ENCODE assay signal across 15 mouse cellular contexts in genomic region chr10:40964546-40964945, GRCm38 (mm10).
DNase-seq lines count a peak whose midpoint lies in the region; ATAC-seq and TF ChIP-seq lines count a peak whose summit lies in the region.
"Had no signal": no experiment of that assay in that cellular context is flagged by ENCODE, and none has a peak within 500 bp of the region (broad histone marks: within the 10 kb centered on the region; RNA-seq: fewer than 3 reads in every experiment).

No protein-coding gene starts in this region.

- ATAC-seq in forebrain, postnatal 0 days = no peak
- ATAC-seq in forebrain, embryonic 12.5 days (ENCODE audit: low FRiP score) = no peak

- H3K9me3 ChIP-seq in forebrain, postnatal 0 days (ENCODE audit: low read length) = no peaks in the 10 kb centered on the region
- no peaks in the 10 kb centered on the region for H3K9me3 ChIP-seq in forebrain, embryonic 12.5 days
- H3K9me3 ChIP-seq: heart, embryonic 12.5 days; neural tube, embryonic 15.5 days had no signal

- 0 out of 2 replicates have a peak, but pooled peaks cover 5% of the 10 kb centered on the region for H3K4me1 ChIP-seq in forebrain, postnatal 0 days (ENCODE audit: insufficient read depth)
- peaks cover 16% of the 10 kb centered on the region for H3K4me1 ChIP-seq in forebrain, embryonic 12.5 days

- no peak for TF ChIP-seq CTCF in forebrain, postnatal 0 days (IDR thresholded peaks at IDR 0.05; ENCODE audit: low read depth)

- H3K9ac ChIP-seq in forebrain, postnatal 0 days = no peak overlapping the region
- no peak overlapping the region for H3K9ac ChIP-seq in forebrain, embryonic 12.5 days
- H3K9ac ChIP-seq: heart, embryonic 12.5 days; neural tube, embryonic 15.5 days had no signal

- H3K4me3 ChIP-seq in forebrain, postnatal 0 days (ENCODE audit: low read depth, low read length) = no peak overlapping the region
- no peak overlapping the region for H3K4me3 ChIP-seq in forebrain, embryonic 12.5 days (replicated peaks)
- H3K4me3 ChIP-seq: heart, embryonic 12.5 days; myocyte; neural tube, embryonic 15.5 days had no signal

- H3K4me2 ChIP-seq in forebrain, postnatal 0 days (ENCODE audit: low read depth) = no peak overlapping the region
- H3K4me2 ChIP-seq in forebrain, embryonic 12.5 days = no peak overlapping the region
- H3K4me2 ChIP-seq: heart, embryonic 12.5 days; neural tube, embryonic 15.5 days had no signal

- H3K27me3 ChIP-seq in forebrain, postnatal 0 days (ENCODE audit: insufficient read depth, low read length) = no peaks in the 10 kb centered on the region; the same call in 1 of the 2 replicates
- H3K27me3 ChIP-seq in forebrain, embryonic 12.5 days = no peaks in the 10 kb centered on the region
- H3K27me3 ChIP-seq: heart, embryonic 12.5 days; neural tube, embryonic 15.5 days had no signal

- H3K36me3 ChIP-seq in forebrain, postnatal 0 days (ENCODE audit: insufficient read depth) = no peaks in the 10 kb centered on the region
- no peaks in the 10 kb centered on the region for H3K36me3 ChIP-seq in forebrain, embryonic 12.5 days (replicated peaks)
- H3K36me3 ChIP-seq: heart, embryonic 12.5 days; neural tube, embryonic 15.5 days had no signal

- DNase-seq in forebrain, postnatal 0 days = peak; percentile 36
- peak; percentile 38 to 49 for DNase-seq in layer of hippocampus, adult 8-10 months (ENCODE audit: low spot score in 2 of 2)
- no peak for DNase-seq in layer of hippocampus, adult 9-10 months (ENCODE audit: low spot score)
- DNase-seq in right cerebral cortex, adult 18-20 months = peak; percentile 63
- DNase-seq in right cerebral cortex, postnatal 4 days = no peak
- peak; percentile 73 for DNase-seq in telencephalon, adult 2 months (ENCODE audit: low read depth, low spot score)
- DNase-seq: adrenal gland, postnatal 36 days; heart, postnatal 36 days; kidney, adult 9 months; lung, adult 18-20 months; thymus, postnatal 36 days had no signal

- WGBS in forebrain, postnatal 0 days = 36% methylated on average over 4 of the region's 4 CpGs
- WGBS in forebrain, embryonic 12.5 days = 39% methylated on average over 4 of the region's 4 CpGs

- H3K27ac ChIP-seq in forebrain, postnatal 0 days (ENCODE audit: low read depth, low read length) = no peak overlapping the region
- H3K27ac ChIP-seq in forebrain, embryonic 12.5 days = no peak overlapping the region
- H3K27ac ChIP-seq: neural tube, embryonic 15.5 days had no signal

Comparison
In these comparisons a context has a peak if more than half of its experiments do, and no peak if none do; other contexts are left out.
1. DNase-seq: peak in forebrain, postnatal 0 days (single experiment), layer of hippocampus, adult 8-10 months (2 of 2), right cerebral cortex, adult 18-20 months (single experiment) and telencephalon, adult 2 months (single experiment); none in layer of hippocampus, adult 9-10 months (single experiment) and right cerebral cortex, postnatal 4 days (single experiment).